Mouse (Mus musculus) neural tube, embryonic 11.5 days (tissue): ENCODE measurements around the gene Olfr318. TPM values are rescaled to one million over a fixed set of nuclear protein-coding genes. Genes with fewer than 3 reads are reported as not detected.

ENCODE experiments used
- ATAC-seq: fragments of 200-750 bp; cut with Nextera tagmentation; 2 replicates; pipeline ENCODE4 v1.8.0; 2017; ENCODE audit warnings: moderate number of reproducible peaks, mild to moderate bottlenecking, moderate TSS enrichment, moderate library complexity; ENCODE audit not compliant: insufficient read depth, low FRiP score, low TSS enrichment
- DNase-seq: peaks from one replicate; pipeline ENCODE4 v3.0.0-alpha.2; 2015; ENCODE audit warnings: low spot score
- H3K27ac ChIP-seq: fragments of 300-500 bp; sonication (generic); 2 replicates; pipeline ENCODE4 v1.5.1; 2014; ENCODE audit warnings: low read depth, mild to moderate bottlenecking, low read length
- H3K27me3 ChIP-seq: fragments of 300-500 bp; sonication (generic); 2 replicates; pipeline ENCODE4 v1.6.1; 2014; ENCODE audit warnings: mild to moderate bottlenecking, low read length, mixed read lengths; ENCODE audit not compliant: control insufficient read depth, insufficient read depth
- H3K36me3 ChIP-seq: fragments of 300-500 bp; sonication (generic); 2 replicates; pipeline ENCODE4 v1.6.1; 2014; ENCODE audit warnings: mild to moderate bottlenecking, low read length, moderate library complexity, mixed read lengths; ENCODE audit not compliant: control insufficient read depth, insufficient read depth
- H3K4me1 ChIP-seq: fragments of 300-500 bp; sonication (generic); 2 replicates; pipeline ENCODE4 v1.6.1; 2014; ENCODE audit warnings: low read length, mixed read lengths; ENCODE audit not compliant: control insufficient read depth, insufficient read depth
- H3K4me2 ChIP-seq: fragments of 300-500 bp; sonication (generic); 2 replicates; pipeline ENCODE4 v1.6.1; 2014; ENCODE audit warnings: low read depth, mild to moderate bottlenecking, moderate library complexity
- H3K4me3 ChIP-seq: fragments of 300-500 bp; sonication (generic); 2 replicates; pipeline ENCODE4 v1.5.1; 2014; ENCODE audit warnings: low read depth, low read length
- H3K9ac ChIP-seq: fragments of 300-500 bp; sonication (generic); 2 replicates; pipeline ENCODE4 v1.6.1; 2014; ENCODE audit warnings: mild to moderate bottlenecking, low read length
- H3K9me3 ChIP-seq: fragments of 300-500 bp; sonication (generic); 2 replicates; pipeline ENCODE4 v1.6.1; 2016; ENCODE audit warnings: low read length; ENCODE audit not compliant: control insufficient read depth
- WGBS: fragments of 180-500 bp; shearing (Covaris S2); extraction: QIAGEN DNeasy Blood & Tissue Kit; methylation state at CpG from one replicate; pipeline ENCODE4 v1.1.7; 2014; 5-methylcytosine and 5-hydroxymethylcytosine counted together
- polyA plus RNA-seq: library from polyadenylated mRNA; unstranded; fragments of >200 nt; fragmentation: Nextera tagmentation; extraction: Ambion mirVana; gene quantifications from 2 replicates; pipeline ENCODE4 v1.2.1, GENCODE M21; 2014

The Olfr318 gene
- polyA plus RNA-seq, 1 experiment from 2014 or later: not detected

GRCm38 (mm10) chr11:58709086-58709485 is 14.7 kb downstream of the Olfr318 start:
- 78% methylated on average over 11 of the region's 11 CpGs for WGBS
- Histone ChIP-seq H3K27ac (no peak overlapping the region), H3K27me3 (no peaks in the 10 kb centered on the region), H3K4me2 (no peak overlapping the region), H3K4me1 (no peaks in the 10 kb centered on the region), H3K9me3 (no peaks in the 10 kb centered on the region), H3K36me3 (no peaks in the 10 kb centered on the region), H3K4me3 (no peak overlapping the region), H3K9ac (no peak overlapping the region)
- ATAC-seq (no peak), DNase-seq (no peak)

GRCm38 (mm10) chr11:58698862-58699261 is 25.0 kb downstream of the Olfr318 start, which contains the start of gene Olfr319:
Gene Olfr319 (plus strand): TSS chr11:58699162.
- Histone ChIP-seq H3K27ac (no peak within 1 kb of the TSS), H3K4me1 (no peaks in the 10 kb centered on the region), H3K9ac (no peak within 1 kb of the TSS), H3K9me3 (no peaks in the 10 kb centered on the region), H3K36me3 (no peaks in the 10 kb centered on the region), H3K4me2 (no peak within 1 kb of the TSS), H3K4me3 (no peak within 1 kb of the TSS), H3K27me3 (no peaks in the 10 kb centered on the region)
- no peak for ATAC-seq
- no peak for DNase-seq
- WGBS: 85% methylated on average over 3 of the region's 3 CpGs

DNA sequence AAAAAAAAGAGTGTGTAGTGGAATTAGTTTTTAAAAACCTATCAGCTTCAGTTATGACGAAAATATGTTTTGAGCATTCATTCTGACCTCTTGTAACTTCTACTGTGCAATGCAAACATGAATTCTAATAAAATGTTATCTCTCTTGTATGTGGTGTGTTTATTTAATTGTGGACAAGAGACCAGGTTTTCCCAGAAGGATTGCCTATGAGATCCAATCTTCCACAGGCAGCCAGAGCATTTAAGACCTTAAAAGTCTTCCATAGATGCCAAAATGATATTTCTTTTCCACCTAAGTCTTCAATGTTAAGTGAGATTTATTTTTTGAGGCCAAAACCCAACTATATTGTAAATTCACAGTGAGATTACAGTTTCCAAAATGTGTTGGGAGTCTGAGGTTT is 43.0 kb downstream of the Olfr318 start, which contains the start of gene Olfr320:
TSS of gene Olfr320 (plus strand) at position 301 of the 400 bp plus-strand sequence.
- Histone ChIP-seq H3K4me2 (no peak within 1 kb of the TSS), H3K9ac (no peak within 1 kb of the TSS), H3K4me3 (no peak within 1 kb of the TSS), H3K36me3 (no peaks in the 10 kb centered on the region), H3K9me3 (no peaks in the 10 kb centered on the region), H3K27me3 (no peaks in the 10 kb centered on the region), H3K4me1 (no peaks in the 10 kb centered on the region), H3K27ac (no peak within 1 kb of the TSS)
- ATAC-seq: no peak
- 90% methylated on average over 1 of the region's 1 CpGs for WGBS
- no peak for DNase-seq

GRCm38 (mm10) chr11:58671825-58672224 is 52.0 kb downstream of the Olfr318 start:
- H3K4me3 ChIP-seq: no peak overlapping the region
- H3K9me3 ChIP-seq: no peaks in the 10 kb centered on the region
- no peaks in the 10 kb centered on the region for H3K27me3 ChIP-seq
- no peaks in the 10 kb centered on the region for H3K36me3 ChIP-seq
- H3K9ac ChIP-seq: no peak overlapping the region
- no peak overlapping the region for H3K4me2 ChIP-seq
- no peak for DNase-seq
- H3K27ac ChIP-seq: no peak overlapping the region
- no peaks in the 10 kb centered on the region for H3K4me1 ChIP-seq
- no peak for ATAC-seq
- 53% methylated on average over 4 of the region's 4 CpGs for WGBS

DNA sequence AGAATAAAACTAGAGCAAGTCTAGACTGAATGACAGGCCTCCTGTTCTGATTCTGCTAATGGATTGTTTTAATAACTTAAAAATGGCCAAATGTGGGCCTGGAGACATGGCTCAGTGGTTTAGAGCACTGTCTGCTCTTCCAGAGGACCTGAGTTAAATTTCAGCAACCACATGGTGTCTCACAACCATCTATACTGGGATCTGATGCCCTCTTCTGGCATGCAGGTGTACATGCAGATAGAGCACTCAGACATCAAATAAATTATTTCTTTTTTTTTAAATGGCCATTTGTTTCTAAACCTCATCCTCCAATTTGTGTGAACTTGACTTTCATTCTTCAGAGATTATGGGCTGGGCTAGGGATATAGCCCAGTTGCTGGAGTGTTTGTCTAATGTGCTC is 54.6 kb downstream of the Olfr318 start:
- ATAC-seq (no peak), DNase-seq (no peak)
- H3K27me3 ChIP-seq: no peaks in the 10 kb centered on the region
- H3K4me2 ChIP-seq: no peak overlapping the region
- H3K27ac ChIP-seq: no peak overlapping the region
- no peak overlapping the region for H3K4me3 ChIP-seq
- no peaks in the 10 kb centered on the region for H3K9me3 ChIP-seq
- no peak overlapping the region for H3K9ac ChIP-seq
- H3K36me3 ChIP-seq: no peaks in the 10 kb centered on the region
- no peaks in the 10 kb centered on the region for H3K4me1 ChIP-seq

Other genes with a start within 250 kb of the Olfr318 start
- not detected in 2 replicates for gene Olfr332, start 231.5 kb downstream of the Olfr318 start, polyA plus RNA-seq
- gene Olfr331, start 221.4 kb downstream of the Olfr318 start, polyA plus RNA-seq: not detected in 2 replicates
- not detected in 2 replicates for gene Olfr330, start 189.2 kb downstream of the Olfr318 start, polyA plus RNA-seq
- not detected in 2 replicates for gene Olfr329-ps, start 177.6 kb downstream of the Olfr318 start, polyA plus RNA-seq
- not detected in 2 replicates for gene Olfr328, start 168.4 kb downstream of the Olfr318 start, polyA plus RNA-seq
- not detected in 2 replicates for gene Olfr224, start 153.5 kb downstream of the Olfr318 start, polyA plus RNA-seq
- gene Olfr325, start 146.3 kb downstream of the Olfr318 start, polyA plus RNA-seq: not detected in 2 replicates
- gene Olfr324, start 128.9 kb downstream of the Olfr318 start, polyA plus RNA-seq: not detected in 2 replicates
- not detected in 2 replicates for gene 2210407C18Rik, start 107.9 kb downstream of the Olfr318 start, polyA plus RNA-seq
- gene Olfr323, start 93.5 kb downstream of the Olfr318 start, polyA plus RNA-seq: not detected in 2 replicates
- 0.31 and 0.39 TPM in 2 replicates for gene Trim58, start 83.5 kb downstream of the Olfr318 start, polyA plus RNA-seq
- not detected in 2 replicates for gene Olfr322, start 65.2 kb downstream of the Olfr318 start, polyA plus RNA-seq
- gene Olfr320, start 42.9 kb downstream of the Olfr318 start, polyA plus RNA-seq: not detected in 2 replicates
- gene Olfr319, start 24.9 kb downstream of the Olfr318 start, polyA plus RNA-seq: not detected in 2 replicates
- not detected in 2 replicates for gene Olfr317, start 15.2 kb upstream of the Olfr318 start, polyA plus RNA-seq
- gene Olfr316, start 28.7 kb upstream of the Olfr318 start, polyA plus RNA-seq: not detected in 2 replicates
- not detected in 2 replicates for gene Olfr315, start 49.2 kb upstream of the Olfr318 start, polyA plus RNA-seq
- not detected in 2 replicates for gene Olfr314, start 58.9 kb upstream of the Olfr318 start, polyA plus RNA-seq
- 6.3 and 6.8 TPM in 2 replicates for gene Fam183b, start 77.9 kb upstream of the Olfr318 start, polyA plus RNA-seq
- gene Olfr313, start 91.0 kb upstream of the Olfr318 start, polyA plus RNA-seq: not detected in 2 replicates
- not detected in 2 replicates for gene Olfr312, start 105.2 kb upstream of the Olfr318 start, polyA plus RNA-seq
- gene Olfr311, start 115.2 kb upstream of the Olfr318 start, polyA plus RNA-seq: not detected in 2 replicates
- 16.0 and 19.9 TPM in 2 replicates for gene Gm12258, start 123.1 kb upstream of the Olfr318 start, polyA plus RNA-seq
- 11.0 and 13.0 TPM in 2 replicates for gene 2810021J22Rik, start 143.2 kb upstream of the Olfr318 start, polyA plus RNA-seq
- gene Zfp39, start 180.2 kb upstream of the Olfr318 start, polyA plus RNA-seq: 6.1 and 7.2 TPM in 2 replicates
- not detected in 2 replicates for gene Btnl10, start 193.9 kb upstream of the Olfr318 start, polyA plus RNA-seq
- 460 and 493 TPM in 2 replicates for gene Rnf187, start 214.9 kb upstream of the Olfr318 start, polyA plus RNA-seq
- 75.5 and 84.8 TPM in 2 replicates for gene Hist3h2ba, start 224.9 kb upstream of the Olfr318 start, polyA plus RNA-seq
- gene Hist3h2a, start 230.7 kb upstream of the Olfr318 start, polyA plus RNA-seq: 56.3 and 61.4 TPM in 2 replicates
- 0.74 and 0.88 TPM in 2 replicates for gene Trim17, start 230.7 kb upstream of the Olfr318 start, polyA plus RNA-seq